Mouse (Mus musculus) embryonic facial prominence, embryonic 13.5 days (tissue): ENCODE data around the gene Rpl36al. TPM values are rescaled to one million over a fixed set of nuclear protein-coding genes. Genes with fewer than 3 reads are reported as not detected.

Experiments used
- ATAC-seq: fragments of 200-750 bp; cut with Nextera tagmentation; 2 replicates; pipeline ENCODE4 v1.8.0; 2017; ENCODE audit warnings: low read depth; ENCODE audit not compliant: insufficient number of reproducible peaks, insufficient read depth, low FRiP score, low TSS enrichment
- H3K27ac ChIP-seq: fragments of 300-500 bp; sonication (generic); 2 replicates; pipeline ENCODE4 v1.5.1; 2015; ENCODE audit warnings: moderate library complexity, mild to moderate bottlenecking, inconsistent platforms
- H3K27me3 ChIP-seq: fragments of 300-500 bp; sonication (generic); 2 replicates; pipeline ENCODE4 v1.6.1; 2015; ENCODE audit warnings: mild to moderate bottlenecking, inconsistent platforms
- H3K36me3 ChIP-seq: fragments of 300-500 bp; sonication (generic); 2 replicates; pipeline ENCODE4 v1.6.1; 2015; ENCODE audit warnings: mild to moderate bottlenecking, inconsistent platforms
- H3K4me1 ChIP-seq: fragments of 300-500 bp; sonication (generic); 2 replicates; pipeline ENCODE4 v1.6.1; 2015; ENCODE audit warnings: inconsistent platforms
- H3K4me2 ChIP-seq: fragments of 300-500 bp; sonication (generic); 2 replicates; pipeline ENCODE4 v1.6.1; 2015; ENCODE audit warnings: moderate library complexity, mild to moderate bottlenecking, inconsistent platforms
- H3K4me3 ChIP-seq: fragments of 300-500 bp; sonication (generic); 2 replicates; pipeline ENCODE4 v1.5.1; 2015; ENCODE audit warnings: mild to moderate bottlenecking, inconsistent platforms
- H3K9ac ChIP-seq: fragments of 300-500 bp; sonication (generic); 2 replicates; pipeline ENCODE4 v1.6.1; 2015; ENCODE audit warnings: mild to moderate bottlenecking, inconsistent platforms
- H3K9me3 ChIP-seq: fragments of 300-500 bp; sonication (generic); 2 replicates; pipeline ENCODE4 v1.6.1; 2016; ENCODE audit warnings: inconsistent platforms
- WGBS: fragments of 180-500 bp; shearing (Covaris S2); methylation state at CpG from one replicate; pipeline ENCODE4 v1.1.7; 2015; ENCODE audit warnings: mixed read lengths; 5-methylcytosine and 5-hydroxymethylcytosine counted together
- polyA plus RNA-seq: library from polyadenylated mRNA; unstranded; fragments of >200 nt; fragmentation: Nextera tagmentation; extraction: Ambion mirVana; gene quantifications from 2 replicates; pipeline ENCODE4 v1.2.1, GENCODE M21; 2015

The Rpl36al gene
- 521 and 554 TPM in 2 replicates for polyA plus RNA-seq

- Histone ChIP-seq H3K9me3 (no peaks in the 10 kb centered on the region), H3K4me1 (peaks cover 25% of the 10 kb centered on the region), H3K4me2 (peak within 1 kb of the TSS; percentile 95), H3K27me3 (no peaks in the 10 kb centered on the region), H3K9ac (peak within 1 kb of the TSS; percentile 93), H3K27ac (peak within 1 kb of the TSS; percentile 90), H3K4me3 (peak within 1 kb of the TSS; percentile 87), H3K36me3 (peaks cover 19% of the 10 kb centered on the region)
- peak; percentile 98 for ATAC-seq
- under 1% methylated on average over 83 of the region's 84 CpGs for whole genome bisulfite sequencing
Observed at GRCm38 (mm10) chr12:69183583-69184308, at the start of gene Rpl36al, which contains the start of gene Mgat2. Gene Rpl36al (minus strand): TSS chr12:69184083. Gene Mgat2 (plus strand): TSS chr12:69184157.

DNA sequence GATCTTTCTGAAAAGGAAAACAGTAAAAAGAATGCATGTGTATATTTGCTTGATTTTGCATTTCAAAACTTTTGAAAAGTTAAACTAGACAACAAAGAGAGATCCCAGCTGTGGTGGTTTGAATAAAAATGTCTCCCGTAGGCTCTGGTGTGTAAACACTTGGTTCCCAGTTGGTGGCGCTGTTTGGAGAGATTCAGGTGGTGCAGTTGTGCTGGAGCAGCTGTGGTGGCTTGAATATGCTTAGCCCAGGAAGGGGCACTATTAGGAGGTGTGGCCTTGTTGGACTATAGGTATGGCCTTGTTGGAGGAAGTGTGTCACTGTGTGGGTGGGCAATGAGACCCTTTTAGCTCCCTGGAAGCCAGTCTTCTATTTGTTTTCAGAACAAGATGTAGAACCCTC, 45.4 kb upstream of the Rpl36al start:
- 67% methylated on average over 2 of the region's 2 CpGs for WGBS
- no peak overlapping the region for H3K27ac ChIP-seq
- H3K36me3 ChIP-seq = peaks cover 16% of the 10 kb centered on the region
- no peak overlapping the region for H3K4me3 ChIP-seq
- H3K4me2 ChIP-seq = no peak overlapping the region
- ATAC-seq = no peak
- H3K4me1 ChIP-seq = peaks cover 6% of the 10 kb centered on the region
- H3K9ac ChIP-seq = no peak overlapping the region
- H3K9me3 ChIP-seq = no peaks in the 10 kb centered on the region
- no peaks in the 10 kb centered on the region for H3K27me3 ChIP-seq

GRCm38 (mm10) chr12:69227776-69228466, 44.0 kb upstream of the Rpl36al start, which contains the start of gene Pole2:
Gene Pole2 (minus strand): TSS chr12:69228195.
- Histone ChIP-seq H3K4me1 (peaks cover 6% of the 10 kb centered on the region), H3K27ac (peak within 1 kb of the TSS; percentile 89), H3K4me2 (peak within 1 kb of the TSS; percentile 59), H3K9me3 (no peaks in the 10 kb centered on the region), H3K9ac (peak within 1 kb of the TSS; percentile 74), H3K36me3 (peaks cover 25% of the 10 kb centered on the region), H3K4me3 (peak within 1 kb of the TSS; percentile 65), H3K27me3 (no peaks in the 10 kb centered on the region)
- ATAC-seq = peak; percentile 92
- under 1% methylated on average over 37 of the region's 37 CpGs for WGBS

DNA sequence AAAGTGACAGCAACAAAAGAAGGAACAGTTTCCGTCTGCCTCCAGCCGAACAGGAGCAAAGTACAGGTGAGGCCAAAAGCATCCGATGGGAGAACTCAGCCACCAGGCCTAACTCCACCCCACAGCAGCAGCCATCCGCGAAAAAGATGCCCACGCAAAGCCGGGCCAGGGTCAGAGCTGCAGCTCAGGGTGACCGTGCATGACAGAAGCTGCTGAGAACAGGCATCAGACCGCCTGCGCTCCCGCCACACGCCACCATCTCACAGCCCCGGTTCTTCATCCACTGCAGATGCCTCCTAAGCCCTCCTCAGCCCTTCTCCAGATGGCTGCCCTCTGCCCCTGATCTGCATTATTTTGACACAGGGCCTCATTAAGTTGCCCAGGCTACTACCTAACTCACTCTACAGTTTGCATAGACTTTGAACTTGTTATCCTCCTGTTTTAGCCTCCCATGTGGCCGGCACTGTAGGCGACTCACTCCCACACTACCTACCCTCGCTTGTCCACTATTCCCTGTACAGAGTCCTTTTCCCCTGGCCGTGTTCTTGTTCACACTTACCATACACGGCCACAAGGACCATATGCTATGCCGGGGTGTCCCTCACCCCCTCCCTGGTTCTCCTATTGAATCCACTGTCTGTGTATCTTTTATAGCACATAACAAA, 36.9 kb upstream of the Rpl36al start:
- Histone ChIP-seq H3K27me3 (no peaks in the 10 kb centered on the region), H3K9me3 (no peaks in the 10 kb centered on the region), H3K4me3 (no peak overlapping the region), H3K4me1 (no peaks in the 10 kb centered on the region), H3K27ac (no peak overlapping the region), H3K9ac (peak overlapping the region; percentile 32; the same call in 1 of the 2 replicates), H3K4me2 (no peak overlapping the region), H3K36me3 (peaks cover 76% of the 10 kb centered on the region)
- no peak for ATAC-seq
- 91% methylated on average over 19 of the region's 19 CpGs for WGBS

GRCm38 (mm10) chr12:69216587-69216986, 32.7 kb upstream of the Rpl36al start:
- H3K27ac ChIP-seq = no peak overlapping the region
- H3K4me2 ChIP-seq = no peak overlapping the region
- no peak overlapping the region for H3K9ac ChIP-seq
- H3K9me3 ChIP-seq = no peaks in the 10 kb centered on the region
- H3K36me3 ChIP-seq = peaks cover 85% of the 10 kb centered on the region
- H3K4me1 ChIP-seq = no peaks in the 10 kb centered on the region
- 95% methylated on average over 7 of the region's 7 CpGs for WGBS
- ATAC-seq = no peak
- H3K4me3 ChIP-seq = no peak overlapping the region
- H3K27me3 ChIP-seq = no peaks in the 10 kb centered on the region

GRCm38 (mm10) chr12:69215000-69215785, 31.3 kb upstream of the Rpl36al start:
- 87% methylated on average over 3 of the region's 3 CpGs for WGBS
- Histone ChIP-seq H3K4me2 (no peak overlapping the region), H3K9me3 (no peaks in the 10 kb centered on the region), H3K4me3 (no peak overlapping the region), H3K27ac (no peak overlapping the region), H3K4me1 (no peaks in the 10 kb centered on the region), H3K9ac (no peak overlapping the region), H3K27me3 (no peaks in the 10 kb centered on the region), H3K36me3 (peaks cover 78% of the 10 kb centered on the region)
- no peak for ATAC-seq

- Histone ChIP-seq H3K36me3 (peaks cover 79% of the 10 kb centered on the region), H3K4me1 (no peaks in the 10 kb centered on the region), H3K9ac (no peak overlapping the region), H3K27ac (no peak overlapping the region; the same call in 1 of the 2 replicates), H3K9me3 (no peaks in the 10 kb centered on the region), H3K27me3 (no peaks in the 10 kb centered on the region), H3K4me2 (no peak overlapping the region), H3K4me3 (no peak overlapping the region)
- ATAC-seq = no peak
- 94% methylated on average over 7 of the region's 7 CpGs for WGBS
Observed at GRCm38 (mm10) chr12:69214393-69214792, 30.5 kb upstream of the Rpl36al start.

DNA sequence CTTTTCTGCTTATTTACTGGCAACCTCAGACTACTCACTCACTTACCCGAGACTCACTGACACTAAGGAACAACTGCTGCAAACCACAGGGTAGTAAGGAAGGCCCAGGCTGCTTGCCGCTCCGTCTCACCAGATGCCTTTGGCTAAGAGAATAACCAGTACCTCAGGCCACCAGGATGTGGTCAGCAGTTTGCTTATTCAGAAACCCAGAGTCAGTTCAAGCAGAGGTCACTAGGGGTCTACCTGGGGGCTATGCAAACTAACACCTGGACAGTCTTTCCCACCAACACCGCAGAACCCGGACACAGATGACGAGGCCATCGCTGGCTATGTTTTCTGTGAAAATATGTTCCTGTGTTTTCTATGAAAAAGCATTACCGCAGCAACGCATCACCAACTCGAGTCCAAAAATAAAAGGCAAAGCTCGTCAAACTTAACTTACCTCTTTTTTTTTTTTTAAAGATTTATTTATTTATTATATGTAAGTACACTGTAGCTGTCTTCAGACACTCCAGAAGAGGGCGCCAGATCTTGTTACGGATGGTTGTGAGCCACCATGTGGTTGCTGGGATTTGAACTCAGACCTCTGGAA, 29.4 kb upstream of the Rpl36al start:
- ATAC-seq = no peak

GRCm38 (mm10) chr12:69211057-69211456, 27.2 kb upstream of the Rpl36al start:
- peaks cover 76% of the 10 kb centered on the region for H3K36me3 ChIP-seq
- H3K27me3 ChIP-seq = no peaks in the 10 kb centered on the region
- no peak overlapping the region for H3K4me2 ChIP-seq
- WGBS = 80% methylated on average over 5 of the region's 5 CpGs
- no peak overlapping the region for H3K4me3 ChIP-seq
- H3K27ac ChIP-seq = no peak overlapping the region
- no peaks in the 10 kb centered on the region for H3K4me1 ChIP-seq
- no peaks in the 10 kb centered on the region for H3K9me3 ChIP-seq
- no peak overlapping the region for H3K9ac ChIP-seq
- ATAC-seq = no peak

More for the DNA sequence above, 29.4 kb upstream of the Rpl36al start:
- Histone ChIP-seq H3K36me3 (peaks cover 77% of the 10 kb centered on the region), H3K4me2 (no peak overlapping the region), H3K4me3 (no peak overlapping the region), H3K27ac (no peak overlapping the region), H3K4me1 (no peaks in the 10 kb centered on the region), H3K9ac (no peak overlapping the region), H3K27me3 (no peaks in the 10 kb centered on the region), H3K9me3 (no peaks in the 10 kb centered on the region)
- 93% methylated on average over 13 of the region's 13 CpGs for WGBS

DNA sequence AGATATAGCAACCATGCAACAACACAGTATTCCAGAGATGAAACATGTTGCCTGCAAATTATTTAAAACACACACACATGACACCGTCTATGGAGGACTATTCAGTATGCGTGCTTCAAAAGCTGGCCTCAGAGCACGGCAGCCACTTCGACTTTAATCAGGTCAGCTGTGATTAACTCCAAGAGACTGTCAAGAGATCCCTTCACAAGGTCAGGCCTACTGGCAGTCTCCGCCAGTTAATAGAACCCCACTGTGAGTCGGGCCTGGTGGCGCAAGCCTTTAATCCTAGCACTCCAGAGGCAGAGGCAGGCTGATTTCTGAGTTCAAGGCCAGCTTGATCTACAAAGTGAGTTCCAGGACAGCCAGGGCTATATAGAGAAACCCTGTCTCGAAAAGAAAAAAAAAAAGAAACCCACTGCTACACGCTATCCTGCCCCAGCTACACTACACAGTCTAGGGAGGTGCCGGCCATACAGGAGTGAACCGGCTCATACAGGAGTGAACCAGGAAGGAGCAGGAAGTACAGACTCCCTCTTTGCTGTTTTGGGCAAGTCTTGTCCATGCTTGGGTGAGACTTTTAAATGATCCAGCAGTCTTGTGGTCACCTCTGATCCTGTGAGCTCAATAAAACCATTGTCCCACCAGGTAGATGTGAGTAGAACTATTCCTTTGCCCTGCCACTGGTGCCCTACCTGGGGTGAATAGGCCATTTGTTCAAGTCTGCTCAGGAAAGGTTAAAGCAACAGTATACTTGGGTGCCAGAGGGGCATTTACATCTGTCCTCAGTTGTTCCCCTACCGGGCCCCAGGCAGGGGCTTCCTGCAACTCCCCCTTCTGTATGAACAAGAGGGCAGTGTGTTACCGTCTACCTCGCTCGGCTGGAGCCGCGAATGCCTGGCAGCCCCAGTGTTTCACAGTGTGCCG, 26.4 kb upstream of the Rpl36al start:
- peak overlapping the region; percentile 55 for H3K27ac ChIP-seq
- no peaks in the 10 kb centered on the region for H3K9me3 ChIP-seq
- H3K4me2 ChIP-seq = no peak overlapping the region
- peak; percentile 68 for ATAC-seq
- no peak overlapping the region for H3K4me3 ChIP-seq
- H3K4me1 ChIP-seq = no peaks in the 10 kb centered on the region
- H3K9ac ChIP-seq = no peak overlapping the region
- H3K27me3 ChIP-seq = no peaks in the 10 kb centered on the region
- WGBS = 83% methylated on average over 18 of the region's 18 CpGs
- H3K36me3 ChIP-seq = peaks cover 71% of the 10 kb centered on the region
